Mouse (Mus musculus) bone marrow, adult 2 months (tissue): ENCODE measurements around the gene Kidins220. TPM values are rescaled to one million over a fixed set of nuclear protein-coding genes. Genes with fewer than 3 reads are reported as not detected.
A peak's percentile ranks its signal among the peaks of the same experiment; 100 is the strongest.

ENCODE experiments used
- H3K27ac ChIP-seq: fragments of 200-500 bp; 2 replicates; pipeline ENCODE4 v1.5.1; 2012; ENCODE audit warnings: low read depth, mild to moderate bottlenecking, control low read depth, inconsistent platforms, low read length; ENCODE audit not compliant: control insufficient read depth, poor library complexity, insufficient read depth
- H3K4me1 ChIP-seq: fragments of 200-500 bp; 2 replicates; pipeline ENCODE4 v1.6.1; 2011; ENCODE audit warnings: low read length; ENCODE audit not compliant: control insufficient read depth, insufficient read depth
- H3K4me3 ChIP-seq: fragments of 200-500 bp; replicated peaks from 2 replicates; pipeline ENCODE3; 2011; ENCODE audit warnings: mild to moderate bottlenecking, low read depth, low read length, control low read depth; ENCODE audit not compliant: control insufficient read depth
- CTCF ChIP-seq: fragments of 200-500 bp; IDR thresholded peaks from 2 replicates; pipeline ENCODE4 v1.5.1; 2011; ENCODE audit warnings: low read length, control low read depth; ENCODE audit not compliant: control insufficient read depth, insufficient read depth
- POLR2A ChIP-seq: fragments of 200-500 bp; IDR thresholded peaks from 2 replicates; pipeline ENCODE4 v1.6.1; 2011; ENCODE audit warnings: low read depth, mild to moderate bottlenecking, control low read depth, low read length, borderline replicate concordance; ENCODE audit not compliant: control insufficient read depth
- WGBS: fragments of 180-500 bp; shearing (Covaris S2); methylation state at CpG from one replicate; pipeline ENCODE4 v1.1.7; 2018; 5-methylcytosine and 5-hydroxymethylcytosine counted together
- polyA plus RNA-seq: library from polyadenylated mRNA; stranded (reverse); fragments of >200 nt; gene quantifications from 2 replicates; pipeline ENCODE4 v1.2.4, GENCODE M21; 2011; ENCODE audit warnings: low replicate concordance; ENCODE audit not compliant: missing spikeins, insufficient read depth, insufficient read length

Kidins220 gene
- polyA plus RNA-seq, 1 experiment = 33.2 TPM

DNA sequence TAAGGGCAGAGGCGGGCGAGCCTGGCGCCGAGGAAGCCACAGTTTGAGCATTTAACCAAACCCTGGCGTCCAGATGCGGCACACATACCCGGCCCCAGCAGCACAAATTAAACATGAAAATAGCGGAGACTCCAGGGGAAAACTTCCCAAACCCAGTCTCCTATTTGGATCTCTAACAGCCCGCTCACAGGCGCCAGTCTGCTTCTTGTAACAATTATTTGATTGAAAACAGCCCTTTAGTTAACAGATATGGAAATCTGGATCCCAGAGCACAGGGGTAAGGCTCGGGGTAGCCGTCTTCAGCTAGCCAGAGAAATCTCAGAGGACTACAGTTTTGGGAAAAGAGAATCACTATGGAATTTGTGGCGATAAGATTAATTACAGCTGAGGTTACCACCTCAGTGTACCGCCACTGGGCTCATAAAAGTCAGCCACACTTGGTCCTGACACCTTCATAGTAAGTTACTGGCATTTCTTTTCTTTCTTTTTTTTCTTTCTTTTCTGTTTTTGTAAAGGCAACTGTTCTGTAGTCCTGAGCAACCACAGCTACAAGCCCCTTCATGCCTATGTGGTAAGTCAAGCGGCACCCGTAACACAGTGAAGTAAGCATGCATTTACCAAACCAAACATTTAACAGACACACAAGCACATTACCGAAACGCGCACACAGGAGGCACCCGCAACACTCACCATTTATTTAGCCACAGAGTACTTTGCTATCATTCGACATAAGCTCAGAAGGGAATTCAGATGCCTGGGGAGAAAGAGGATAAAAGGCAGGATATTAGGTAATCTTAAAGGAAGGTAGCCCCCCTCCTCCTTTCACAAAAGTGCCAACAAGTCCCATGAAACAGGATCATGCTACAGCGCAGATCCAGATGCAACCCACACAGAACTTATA, 120.1 kb downstream of the Kidins220 start:
- no peak for TF ChIP-seq CTCF
- TF ChIP-seq POLR2A = no peak
- H3K4me1 ChIP-seq = peaks cover 1% of the 10 kb centered on the region; the same call in 1 of the 2 replicates
- peak overlapping the region; percentile 84 for H3K4me3 ChIP-seq
- 4% methylated on average over 22 of the region's 22 CpGs for WGBS
- H3K27ac ChIP-seq = peak overlapping the region; percentile 29; the same call in 1 of the 2 replicates

DNA sequence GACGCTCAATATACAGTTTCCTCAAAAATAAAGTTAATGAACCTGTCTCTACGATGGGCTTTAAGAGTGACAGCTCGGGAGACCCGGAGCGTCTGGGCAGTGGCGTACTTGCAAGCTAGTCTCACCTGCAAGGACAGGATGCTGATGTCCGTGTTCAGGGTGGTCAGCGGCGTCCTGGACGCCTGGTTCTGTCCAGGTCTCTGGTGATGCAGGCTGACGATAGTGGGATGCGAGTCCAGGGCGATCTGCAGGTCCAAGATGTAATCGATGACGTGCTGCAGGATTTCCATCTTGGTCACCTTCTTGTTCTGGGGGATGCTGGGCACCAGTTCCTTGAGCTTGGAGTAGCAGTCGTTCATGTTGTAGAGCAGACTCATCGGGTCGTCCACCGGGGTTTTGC, 120.8 kb downstream of the Kidins220 start:
- TF ChIP-seq CTCF = no peak
- TF ChIP-seq POLR2A = no peak
- Histone ChIP-seq H3K4me1 (peaks cover 1% of the 10 kb centered on the region; the same call in 1 of the 2 replicates), H3K4me3 (peak overlapping the region; percentile 84), H3K27ac (peak overlapping the region; percentile 29)
- under 1% methylated on average over 19 of the region's 19 CpGs for WGBS

DNA sequence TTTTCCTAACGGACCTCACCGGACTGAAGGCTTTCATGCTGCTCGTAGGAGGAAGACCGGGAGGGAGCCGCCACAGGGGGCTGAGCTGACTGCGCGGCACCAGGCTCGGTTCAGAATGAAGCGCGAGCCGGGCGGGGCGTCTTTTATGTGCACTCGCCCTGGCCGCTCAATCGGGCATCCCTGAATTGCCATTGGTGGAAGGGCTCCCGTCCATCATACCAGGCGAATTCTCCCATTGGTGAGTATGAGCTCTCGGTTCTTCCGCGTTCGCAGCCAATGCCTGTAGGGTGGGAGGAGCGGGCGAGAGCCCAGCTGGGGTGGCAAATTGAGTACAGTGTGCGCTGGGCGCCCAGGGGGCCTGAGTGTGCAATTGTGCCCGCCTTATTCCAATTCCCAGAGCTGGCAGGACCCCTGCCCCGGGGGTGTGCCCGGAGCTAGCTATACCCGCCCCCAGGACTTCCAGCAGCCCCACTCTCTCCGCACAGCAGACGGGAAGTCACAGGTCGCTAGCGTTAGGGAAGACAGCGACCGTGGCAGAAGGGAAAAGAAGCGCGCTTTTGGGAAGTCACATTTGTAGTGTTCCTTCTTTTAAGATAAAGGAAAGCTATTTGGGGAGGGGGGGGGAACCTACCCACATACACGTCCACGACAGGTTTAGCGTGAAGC, 121.4 kb downstream of the Kidins220 start:
- TF ChIP-seq POLR2A (peak; percentile 96), CTCF (no peak)
- peak overlapping the region; percentile 84 for H3K4me3 ChIP-seq
- peaks cover 1% of the 10 kb centered on the region; the same call in 1 of the 2 replicates for H3K4me1 ChIP-seq
- peak overlapping the region; percentile 75 for H3K27ac ChIP-seq
- under 1% methylated on average over 41 of the region's 41 CpGs for WGBS

DNA sequence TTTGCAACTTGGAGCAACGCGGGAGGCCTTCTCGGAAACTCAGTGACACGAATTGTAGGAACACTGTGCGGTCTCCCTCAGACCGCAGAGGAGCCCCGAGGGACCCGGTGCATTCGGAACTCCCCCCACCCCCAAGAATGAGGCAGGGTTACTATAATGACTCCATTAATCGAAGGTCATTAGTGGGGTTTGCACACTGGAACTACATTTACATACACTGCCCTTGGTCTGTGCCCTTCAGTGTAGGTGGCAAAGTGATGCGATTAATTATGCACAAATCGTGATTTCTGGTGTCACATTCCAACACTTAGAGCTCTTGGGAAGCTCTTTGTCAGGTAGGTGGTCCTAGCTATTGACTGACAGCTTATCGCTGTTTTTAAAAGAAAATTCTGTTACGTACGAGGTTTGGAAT, 121.9 kb downstream of the Kidins220 start:
- TF ChIP-seq CTCF (no peak), POLR2A (no peak)
- peak overlapping the region; percentile 75 for H3K27ac ChIP-seq
- WGBS = 3% methylated on average over 15 of the region's 15 CpGs
- peaks cover 1% of the 10 kb centered on the region; the same call in 1 of the 2 replicates for H3K4me1 ChIP-seq
- peak overlapping the region; percentile 84 for H3K4me3 ChIP-seq

DNA sequence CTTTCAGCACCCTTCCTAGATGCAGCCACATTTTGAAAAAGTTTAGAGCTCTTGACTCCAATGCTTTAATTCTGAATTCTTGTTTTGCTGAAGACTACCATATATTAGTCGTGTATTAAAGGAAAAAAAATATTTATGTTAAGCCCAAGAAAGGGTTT, 122.2 kb downstream of the Kidins220 start, which contains the start of gene Id2:
Id2 (minus strand) TSS at position 89 of the 158 bp plus-strand sequence.
- WGBS = 0% methylated on average over 1 of the region's 1 CpGs
- TF ChIP-seq CTCF (no peak), POLR2A (no peak)
- H3K4me3 ChIP-seq = peak within 1 kb of the TSS; percentile 84
- H3K4me1 ChIP-seq = peaks cover 1% of the 10 kb centered on the region; the same call in 1 of the 2 replicates
- peak within 1 kb of the TSS; percentile 75 for H3K27ac ChIP-seq

DNA sequence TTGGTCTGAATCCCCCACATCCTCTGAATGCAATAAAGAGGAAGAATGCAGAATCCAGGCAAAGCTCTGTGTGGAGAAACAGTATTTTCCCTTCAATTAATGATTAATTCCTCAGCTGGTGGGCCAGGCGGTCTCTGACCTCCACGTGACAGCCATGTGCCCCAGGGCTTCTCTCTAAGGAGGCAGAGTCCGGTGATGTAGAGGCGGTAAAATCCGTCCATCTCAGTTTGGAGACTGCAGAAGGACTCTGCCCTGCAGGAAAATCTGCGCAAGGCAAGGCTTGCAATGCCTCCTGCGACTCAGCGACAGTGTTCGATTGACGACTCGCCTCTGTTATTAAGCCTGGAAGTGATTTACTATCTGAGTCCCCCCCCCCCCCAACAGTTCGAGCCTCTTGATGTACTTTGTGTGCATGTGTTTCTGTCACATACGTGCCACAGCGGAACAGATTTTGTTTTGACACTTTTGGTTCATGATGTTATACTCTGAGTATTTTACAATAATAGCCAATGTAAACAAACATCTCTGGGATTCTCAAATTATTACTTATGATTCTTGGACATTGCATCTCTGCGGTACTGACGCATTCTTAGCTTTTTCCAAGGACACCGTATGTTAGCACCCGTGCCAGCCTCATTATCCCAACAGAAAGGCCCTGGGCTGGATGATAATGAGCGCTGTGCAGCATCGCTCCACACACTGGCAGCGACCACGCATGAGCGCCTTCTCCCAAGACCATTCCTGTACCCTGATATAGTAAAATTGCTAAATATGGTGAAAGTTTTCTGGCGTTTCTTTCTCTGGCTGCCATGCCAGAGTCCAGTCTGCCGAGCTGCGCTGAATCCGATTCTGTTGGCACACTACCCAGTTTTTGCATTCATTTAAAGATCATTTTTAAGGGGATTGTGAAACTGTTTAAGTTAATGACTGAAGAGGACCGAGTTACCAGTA, 122.8 kb downstream of the Kidins220 start:
- Histone ChIP-seq H3K27ac (no peak overlapping the region), H3K4me1 (peaks cover 1% of the 10 kb centered on the region; the same call in 1 of the 2 replicates), H3K4me3 (no peak overlapping the region)
- TF ChIP-seq CTCF (no peak), POLR2A (no peak)
- 11% methylated on average over 28 of the region's 28 CpGs for WGBS

DNA sequence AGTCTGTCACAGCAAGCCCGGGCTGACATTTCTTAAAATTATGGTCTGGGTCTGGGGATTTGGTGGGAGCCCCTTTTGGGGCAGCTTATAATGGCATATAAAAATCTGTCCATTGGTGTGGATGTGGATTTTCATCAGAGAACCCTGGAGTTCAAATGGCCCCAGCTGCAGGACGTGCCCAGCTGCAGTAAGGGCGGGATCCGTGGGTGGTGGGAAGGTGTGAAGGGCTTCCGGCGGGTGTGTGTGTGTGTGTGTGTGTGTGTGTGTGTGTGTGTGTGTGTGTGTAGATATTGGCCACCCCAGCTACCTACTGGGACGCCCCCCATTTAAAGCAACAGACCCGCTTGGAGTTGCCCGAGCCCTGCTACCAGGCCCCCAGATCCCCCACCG, 123.4 kb downstream of the Kidins220 start:
- no peak for TF ChIP-seq CTCF
- no peak for TF ChIP-seq POLR2A
- 8% methylated on average over 10 of the region's 10 CpGs for whole genome bisulfite sequencing
- Histone ChIP-seq H3K27ac (peak overlapping the region; percentile 47; the same call in 1 of the 2 replicates), H3K4me1 (peaks cover 1% of the 10 kb centered on the region; the same call in 1 of the 2 replicates), H3K4me3 (peak overlapping the region; percentile 52)
